Mouse (Mus musculus) cerebellum, adult 8-10 months (tissue): Measurements from ENCODE around the gene Rps6ka2.
"Not testable (repeated sequence)": the region's sequence is repeated elsewhere in the genome, so short reads cannot be mapped to it uniquely, and the experiment has no call there.

ENCODE experiments used
- DNase-seq: peaks from one replicate; pipeline ENCODE4 v3.0.0; 2022

Gene Rps6ka2

DNA sequence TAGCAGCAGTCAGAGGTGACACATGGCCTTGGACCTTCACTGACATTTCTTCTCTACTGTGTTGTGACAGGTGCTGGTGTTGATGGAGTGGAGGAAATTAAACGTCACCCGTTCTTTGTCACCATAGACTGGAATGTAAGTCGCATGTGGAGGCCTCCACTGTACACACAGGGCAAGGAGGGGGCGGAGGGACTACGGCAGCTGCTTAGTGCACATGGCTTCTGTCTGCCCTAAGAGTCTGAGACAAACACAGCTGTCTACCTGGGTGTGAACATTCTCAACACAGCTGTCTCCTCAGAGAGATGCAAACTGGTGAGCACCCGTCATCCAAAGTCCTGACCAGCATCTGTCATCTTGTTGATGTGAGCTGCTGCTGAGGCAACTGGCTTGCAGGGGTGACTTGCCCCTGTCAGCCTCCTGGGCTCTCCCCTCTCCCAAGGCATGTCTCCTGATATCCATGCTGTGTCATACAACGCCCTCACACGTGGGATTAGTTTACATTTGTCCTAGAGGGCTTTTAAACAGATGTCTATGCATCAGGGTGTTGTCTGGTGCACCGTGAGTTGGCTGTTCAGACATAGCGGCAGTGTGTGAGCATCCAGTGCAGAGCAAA is 101.7 kb downstream of the Rps6ka2 start:
- DNase-seq = no peak

DNA sequence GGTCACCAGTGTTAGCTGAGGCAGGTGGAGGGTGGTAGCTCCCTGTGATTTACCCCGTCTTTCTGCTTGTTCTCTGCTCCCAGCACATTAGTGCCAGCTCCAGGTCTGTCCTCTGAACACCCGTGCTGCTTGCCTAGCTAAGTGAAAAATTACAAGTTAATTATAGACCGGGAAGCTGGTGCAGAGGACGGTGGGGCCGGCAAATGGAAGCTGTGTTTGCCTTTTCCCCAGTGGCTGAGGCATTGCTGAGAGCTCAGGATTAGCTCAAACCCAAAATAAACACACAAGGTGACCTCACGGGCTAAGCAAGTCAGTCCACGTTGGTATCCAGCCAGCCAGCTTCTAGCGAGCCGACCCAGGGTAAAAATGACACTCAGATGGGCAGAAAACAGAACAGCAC is 103.1 kb downstream of the Rps6ka2 start:
- DNase-seq = no peak

DNA sequence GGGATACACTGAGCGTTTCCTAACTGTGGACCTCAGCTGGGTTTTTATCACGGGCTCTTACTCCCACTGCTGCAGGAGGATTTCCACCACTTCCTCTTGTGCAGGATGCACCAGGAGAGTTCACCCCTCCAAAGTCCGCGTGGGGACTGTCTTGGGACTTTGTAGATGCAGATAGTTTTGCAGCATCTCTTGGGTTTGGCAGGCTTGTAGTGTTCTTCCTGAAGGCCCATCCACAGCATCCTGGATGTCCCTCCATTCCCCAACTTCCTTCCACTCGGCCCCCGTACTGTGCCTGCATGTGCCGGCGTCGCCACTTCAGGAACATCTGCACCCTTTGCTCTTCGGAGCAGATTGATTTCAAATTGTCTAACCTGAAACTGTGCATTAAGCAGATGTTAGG is 103.9 kb downstream of the Rps6ka2 start:
- no peak for DNase-seq

DNA sequence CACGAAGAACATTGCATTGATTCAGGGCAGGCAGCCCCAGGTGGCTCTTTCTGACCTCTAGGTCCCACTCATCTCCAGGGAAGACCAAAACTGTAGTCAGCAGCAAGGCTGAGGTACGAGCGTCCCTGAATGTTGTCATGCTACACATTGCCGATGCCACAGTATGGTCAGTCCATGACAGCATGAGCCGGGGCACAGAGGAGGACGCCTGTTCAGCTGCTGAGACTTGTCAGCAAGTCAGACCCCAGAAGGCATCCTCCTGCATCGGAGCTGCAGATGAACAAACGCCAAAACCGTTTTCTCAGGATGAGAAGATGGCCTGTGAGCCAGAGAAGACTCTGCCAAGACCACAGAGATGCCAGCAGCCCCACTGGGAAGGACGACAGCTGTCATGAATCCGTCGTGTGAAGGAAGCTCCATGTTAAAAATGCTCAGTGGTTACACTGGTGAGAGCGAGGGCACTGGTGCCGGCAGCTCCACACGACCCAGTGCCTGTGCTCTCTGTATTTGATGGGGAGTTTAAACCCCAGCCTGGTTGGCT is 108.9 kb downstream of the Rps6ka2 start:
- no peak for DNase-seq

DNA sequence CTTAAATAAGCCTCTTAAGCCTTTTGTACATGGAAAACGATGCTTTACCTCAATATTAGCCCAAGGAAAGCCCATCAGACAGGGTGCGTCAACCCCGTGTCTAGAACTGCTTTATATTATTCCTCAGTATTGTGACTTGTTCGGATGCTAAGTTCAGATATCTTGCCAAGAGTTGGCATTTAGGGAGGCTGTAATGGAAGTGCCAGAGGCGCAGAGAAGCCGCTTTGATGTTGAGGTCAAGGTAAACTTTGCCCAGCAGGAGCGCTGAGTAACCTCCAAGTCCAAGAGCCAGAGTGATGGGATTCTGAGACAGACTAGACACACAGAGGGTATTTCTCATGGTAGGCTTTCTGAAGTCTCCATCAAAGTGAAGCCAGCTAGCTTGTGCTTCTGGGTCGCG is 109.3 kb downstream of the Rps6ka2 start:
- DNase-seq = no peak

DNA sequence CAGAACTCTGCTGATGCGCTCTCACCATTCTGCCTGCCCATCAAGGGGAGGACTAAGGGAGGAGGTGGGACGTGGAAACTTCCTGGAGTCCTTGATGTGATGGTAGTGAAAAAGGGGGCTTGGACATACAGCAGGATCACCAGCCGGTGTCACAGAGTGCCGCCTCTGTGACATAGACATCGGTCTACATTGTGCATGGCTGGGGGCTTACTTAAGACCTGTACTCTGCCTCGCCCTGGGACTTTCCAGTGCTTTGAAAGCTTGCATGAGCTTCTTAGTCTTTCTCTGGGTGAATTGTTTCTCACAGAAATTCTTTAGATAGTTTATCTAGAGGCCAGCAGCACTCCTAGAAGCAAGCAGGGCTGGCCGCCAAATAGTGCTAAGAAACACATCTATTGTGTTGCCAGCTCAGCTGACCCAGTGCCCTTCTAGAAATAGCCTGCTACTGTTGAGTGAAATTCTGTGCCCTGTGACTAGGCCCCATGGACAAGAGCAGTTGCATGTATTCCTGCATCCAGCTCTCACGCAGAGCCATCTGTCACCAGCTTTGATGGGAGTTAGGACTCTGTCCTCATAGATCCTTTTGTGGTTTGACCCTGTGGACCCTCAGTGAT is 114.5 kb downstream of the Rps6ka2 start:
- no peak for DNase-seq

DNA sequence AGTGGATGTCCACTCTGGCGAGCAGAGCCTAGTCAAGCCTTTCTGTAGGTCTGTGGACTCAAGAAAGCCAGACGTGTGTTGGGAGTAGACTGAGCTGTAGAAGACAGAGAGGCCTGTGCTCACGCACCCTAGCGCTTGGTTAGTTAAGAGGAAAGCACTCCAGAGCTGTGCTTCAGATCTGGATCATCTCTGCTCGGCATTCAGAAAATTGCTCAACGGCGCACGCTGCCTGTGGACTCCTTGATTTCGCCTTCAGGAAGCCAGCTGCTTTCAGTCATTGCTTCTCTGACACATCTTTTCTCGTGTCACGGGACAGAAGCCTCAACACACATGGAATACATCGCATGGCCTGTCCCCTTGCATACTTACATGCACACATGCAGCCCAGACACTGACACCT is 115.4 kb downstream of the Rps6ka2 start:
- no peak for DNase-seq

DNA sequence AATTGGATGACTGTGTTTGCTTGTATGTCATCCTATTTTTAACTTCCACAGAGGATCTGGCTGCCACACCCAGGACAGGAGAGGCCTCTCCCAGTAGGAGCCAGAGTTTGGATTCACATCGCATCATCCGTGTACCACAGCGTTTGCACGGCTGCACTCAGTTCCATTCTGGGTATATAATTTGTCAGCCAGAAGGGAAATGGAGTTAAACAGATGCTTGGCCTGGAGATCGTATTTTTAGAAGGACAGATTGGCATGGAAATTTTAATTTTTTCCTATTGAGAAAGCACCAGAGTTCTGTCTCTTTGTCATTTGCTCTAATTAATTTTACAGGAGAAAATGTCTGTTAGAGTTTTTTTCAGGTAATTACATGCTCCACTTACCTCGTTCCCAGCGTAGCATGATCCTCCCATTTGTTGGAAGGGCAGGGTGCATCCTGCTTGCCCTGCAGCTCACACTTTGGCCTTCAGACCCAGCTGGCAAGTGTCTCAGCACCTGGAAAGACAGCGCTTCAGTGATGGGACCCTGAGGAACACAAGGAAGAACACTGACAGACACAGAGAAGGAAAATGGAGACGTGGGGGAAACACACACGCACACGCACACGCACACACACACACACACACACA is 116.6 kb downstream of the Rps6ka2 start:
- DNase-seq = no peak

DNA sequence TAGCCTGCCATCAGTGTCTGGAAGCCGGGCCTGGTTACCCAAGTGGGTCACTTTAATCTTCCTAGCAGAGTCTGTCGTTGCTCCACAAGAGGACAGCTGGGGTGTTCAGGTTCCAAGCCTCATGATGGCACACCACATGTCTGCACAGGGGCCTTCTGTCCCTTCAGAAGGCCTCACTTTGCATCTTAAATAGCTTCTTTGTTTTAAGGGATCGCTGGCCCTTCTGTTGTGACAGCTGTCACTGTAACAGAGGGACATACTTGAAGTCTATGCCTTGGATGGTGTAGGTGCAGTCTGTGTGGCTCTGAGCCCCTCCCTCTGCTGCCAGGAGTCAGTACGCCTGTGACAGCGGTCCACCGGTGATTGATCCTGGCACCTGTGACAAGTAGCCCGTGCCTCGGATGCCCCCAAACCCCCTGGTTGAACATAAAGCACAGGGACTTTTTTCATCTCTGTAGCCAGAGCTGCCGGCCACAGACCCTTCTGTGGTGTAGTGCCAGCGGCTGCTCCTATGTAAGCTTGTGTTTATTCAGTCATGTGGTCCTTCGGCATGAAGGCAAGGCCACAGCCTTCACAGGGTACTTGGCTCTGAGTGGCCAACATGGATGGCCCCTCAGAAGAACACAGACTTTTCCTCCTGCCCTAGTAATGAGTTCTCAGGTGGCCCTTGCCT is 122.2 kb downstream of the Rps6ka2 start:
- DNase-seq = no peak

DNA sequence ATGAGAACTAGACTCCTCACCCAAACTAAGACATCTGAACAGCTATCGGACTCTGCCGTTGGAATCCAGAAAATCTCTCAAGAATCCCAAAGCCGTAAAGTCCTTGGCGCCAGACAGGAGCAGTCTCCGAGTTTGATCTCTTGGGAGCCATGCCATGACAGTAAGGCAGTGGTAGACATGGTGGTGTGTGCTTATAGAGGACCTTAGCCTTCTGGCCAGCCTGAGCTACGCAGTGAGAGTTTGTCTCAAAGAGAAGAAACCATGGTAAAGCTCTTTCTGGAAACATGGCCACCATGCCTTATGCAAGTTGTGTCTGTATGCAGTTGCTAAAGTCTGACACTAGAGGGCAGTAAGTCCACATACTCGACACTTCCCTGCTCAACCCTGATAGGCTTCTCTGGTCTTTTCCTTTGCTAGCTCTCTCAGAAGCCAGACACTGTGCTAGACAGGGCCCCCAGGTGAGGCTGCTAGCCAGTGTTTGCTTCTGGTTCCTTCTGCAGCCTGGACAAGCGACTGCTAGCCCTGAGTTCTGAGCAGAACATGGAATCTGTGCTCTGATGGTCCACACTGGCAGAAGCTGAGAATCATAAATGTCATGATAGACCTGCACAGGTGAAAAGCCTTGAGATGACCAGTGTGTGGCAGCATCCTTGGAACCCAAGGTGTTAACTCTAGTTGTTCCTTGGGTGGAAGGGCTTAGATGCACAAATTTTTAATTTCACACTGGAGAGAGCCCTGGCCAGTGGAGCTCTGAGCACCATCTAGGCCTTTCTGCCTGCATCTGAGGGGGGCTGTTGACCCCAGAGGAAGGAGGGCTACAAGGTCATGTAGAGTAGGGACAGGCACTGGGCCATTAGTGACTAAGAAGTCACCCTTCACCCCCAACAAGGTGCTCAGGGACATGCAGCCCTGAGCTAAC is 136.6 kb downstream of the Rps6ka2 start:
- peak; percentile 25 for DNase-seq

DNA sequence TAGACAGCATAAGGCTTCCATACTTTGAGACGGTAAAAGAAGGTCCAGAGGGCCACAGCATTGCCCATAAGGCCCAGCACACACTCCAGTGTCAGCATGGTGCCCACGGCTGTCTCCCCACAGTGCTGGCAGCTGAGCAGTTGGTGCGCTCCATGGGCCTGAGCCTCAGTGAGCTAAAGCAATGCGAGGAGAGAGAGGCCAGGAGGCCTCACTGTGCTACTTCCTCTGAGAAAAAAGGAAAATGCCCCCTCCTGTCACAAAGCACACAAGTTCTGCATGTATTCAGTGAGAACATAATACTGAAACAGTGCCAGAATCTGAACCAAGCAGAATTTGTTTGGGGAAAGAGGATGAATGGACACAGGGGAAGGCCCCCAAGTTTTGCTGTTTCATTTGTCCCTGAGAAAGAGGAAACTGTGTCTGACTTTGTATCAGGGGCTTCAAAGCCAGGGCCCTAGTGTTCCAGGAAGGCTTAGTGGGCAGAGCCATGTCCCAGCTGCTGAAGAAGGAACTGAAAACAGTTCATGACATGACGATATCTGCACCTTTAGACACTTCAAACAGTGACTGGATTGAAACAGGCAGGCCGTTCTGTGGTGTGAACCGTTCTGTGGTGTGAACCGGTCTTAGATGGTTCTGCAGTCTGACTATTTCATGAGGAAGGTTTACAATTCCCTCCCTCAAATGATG is 145.9 kb downstream of the Rps6ka2 start:
- DNase-seq = not testable (repeated sequence)

DNA sequence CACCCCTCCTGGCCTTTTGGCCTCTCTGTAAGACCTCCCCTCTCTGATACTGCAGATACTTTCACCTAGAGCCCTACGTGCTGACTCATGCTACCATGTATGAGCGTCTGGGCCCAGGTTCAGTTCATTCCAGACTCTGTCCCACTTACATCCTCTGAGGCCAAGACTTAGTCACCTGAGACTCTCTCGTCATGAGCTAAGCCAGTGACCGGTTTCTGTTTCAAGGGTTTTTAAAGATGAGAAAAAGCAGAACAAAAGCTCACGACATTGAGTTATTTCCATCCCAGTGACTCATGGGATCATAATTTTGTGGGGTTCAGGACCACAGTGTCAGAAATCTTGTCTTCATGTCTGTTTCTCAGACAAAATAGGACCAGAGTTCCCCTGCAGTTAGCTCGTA is 149.9 kb downstream of the Rps6ka2 start:
- not testable (repeated sequence) for DNase-seq

DNA sequence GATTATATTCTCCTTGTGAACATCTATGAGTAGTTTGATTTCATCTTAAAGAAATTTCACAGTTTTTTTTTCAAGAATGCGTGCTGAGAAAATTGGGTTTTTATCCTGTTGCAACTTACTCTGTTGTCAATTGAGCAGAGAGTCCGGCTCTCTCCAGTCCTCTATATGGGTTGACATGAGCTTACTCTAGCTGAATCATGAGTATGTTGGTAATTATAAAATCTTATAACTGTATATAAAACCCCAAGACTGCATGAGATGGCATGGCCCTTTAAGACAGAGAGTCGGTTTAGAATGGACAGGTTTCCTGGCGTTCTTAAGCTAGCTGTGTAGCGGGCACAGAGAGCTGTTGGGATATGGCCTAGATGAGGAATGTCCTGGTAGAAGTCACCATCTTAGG is 154.4 kb downstream of the Rps6ka2 start, which contains the start of gene Tcp10a:
Tcp10a (plus strand) TSS at position 301 of the 400 bp plus-strand sequence.
- DNase-seq = not testable (repeated sequence)

DNA sequence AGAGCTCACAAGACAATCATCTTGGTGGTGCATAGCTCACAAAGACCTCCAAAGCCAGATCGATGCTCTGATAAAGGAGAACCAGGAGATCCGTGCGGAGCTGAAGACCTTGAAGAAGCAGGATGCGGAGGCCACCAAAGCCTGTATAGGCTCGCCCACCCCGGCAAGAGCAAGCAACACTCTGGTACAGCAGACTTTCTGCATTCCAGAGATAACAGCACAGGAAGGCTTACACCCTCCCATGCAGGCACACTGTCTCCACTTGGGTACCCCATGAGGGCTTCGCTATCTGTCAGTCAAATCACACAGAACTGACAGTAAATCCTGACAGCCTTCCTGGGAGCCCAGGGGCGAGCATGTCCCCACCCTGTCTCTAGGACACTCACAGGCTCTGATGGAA is 156.5 kb downstream of the Rps6ka2 start:
- DNase-seq = not testable (repeated sequence)

DNA sequence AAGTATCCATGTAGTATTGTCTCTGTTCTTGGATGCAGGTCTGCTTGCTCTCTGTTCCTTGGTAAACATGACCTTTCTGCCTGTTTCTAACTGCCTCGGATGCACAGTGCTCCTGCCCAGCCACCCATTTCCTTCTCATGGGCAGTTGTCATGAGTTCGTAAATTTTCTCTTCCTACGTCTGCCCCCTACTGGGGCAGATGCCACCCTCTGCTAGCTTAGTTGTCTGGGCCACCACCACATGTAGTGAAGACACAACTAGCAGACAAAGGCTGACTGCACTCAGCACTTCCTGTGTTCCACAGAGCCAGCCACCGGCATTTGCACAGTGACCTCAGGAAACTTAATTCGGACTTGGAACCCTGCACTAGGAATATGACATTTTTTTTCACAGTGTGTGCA is 162.8 kb downstream of the Rps6ka2 start:
- DNase-seq = not testable (repeated sequence)

DNA sequence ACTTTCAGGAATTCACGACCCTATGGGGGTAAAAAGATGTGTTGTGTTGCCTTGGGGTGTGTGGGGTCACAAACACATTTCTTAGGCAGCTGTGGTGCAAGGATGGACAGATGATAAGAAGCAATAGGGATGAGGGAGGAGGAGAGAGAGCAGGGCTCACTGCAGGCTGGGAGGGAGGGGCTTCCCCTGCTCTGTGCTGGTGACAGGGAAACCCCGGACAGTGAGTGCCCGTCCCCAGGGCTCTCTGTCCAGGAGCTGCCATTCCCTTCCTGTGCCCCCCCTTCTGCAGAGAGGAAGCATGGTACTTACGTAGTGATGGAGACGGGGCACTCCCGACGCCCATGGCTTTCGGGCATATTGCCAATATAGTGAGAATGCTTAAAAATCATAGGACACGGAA is 167.5 kb downstream of the Rps6ka2 start:
- DNase-seq = not testable (repeated sequence)

DNA sequence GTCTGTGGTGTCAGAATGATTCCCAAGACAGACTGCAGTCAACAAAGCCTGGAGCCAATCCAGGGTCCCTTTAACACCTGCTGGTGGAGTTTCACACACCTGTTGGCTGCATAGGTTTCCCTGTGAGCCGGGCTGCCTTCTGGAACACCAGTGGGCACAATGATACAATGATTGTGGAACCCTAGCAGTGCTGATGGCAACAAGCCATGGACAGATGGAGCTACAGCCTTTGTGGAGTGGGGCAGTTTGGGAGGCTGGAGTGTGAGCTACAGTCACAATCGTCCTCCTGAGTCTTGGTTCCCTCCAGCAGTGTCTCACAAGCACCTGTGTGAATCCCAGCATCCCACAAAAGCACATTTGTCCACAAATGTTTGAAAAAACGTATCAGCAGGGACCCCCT is 178.8 kb downstream of the Rps6ka2 start:
- not testable (repeated sequence) for DNase-seq

DNA sequence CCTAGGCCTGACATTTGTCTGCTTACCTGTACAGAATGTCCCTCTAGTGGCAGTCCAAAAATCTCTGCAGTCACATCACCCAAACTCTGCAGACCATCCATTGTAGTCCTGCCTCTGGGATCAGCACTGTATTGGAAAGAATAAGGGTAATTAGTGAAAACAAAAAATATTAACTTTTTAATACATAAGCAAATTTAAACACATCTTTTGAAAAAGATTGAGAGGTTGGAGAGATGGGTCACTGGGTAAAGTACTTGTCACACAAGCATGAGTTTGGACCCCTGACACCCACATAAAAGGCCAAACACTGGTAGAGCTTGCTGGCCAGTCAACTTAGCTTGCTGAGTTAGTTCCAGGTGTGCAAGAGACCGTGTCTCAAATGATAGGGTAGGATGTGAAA is 182.7 kb downstream of the Rps6ka2 start, which contains the start of gene Ttll2:
Ttll2 (minus strand) TSS at position 101 of the 400 bp plus-strand sequence.
- not testable (repeated sequence) for DNase-seq
